Mouse (Mus musculus) monocyte, adult 2 months (primary cell): ENCODE data around the gene Hspa13.
A peak's percentile ranks its signal among the peaks of the same experiment; 100 is the strongest.

Experiments used
- DNase-seq, 2 experiments: peaks; one replicate each; pipeline ENCODE4 v3.0.0; 2022; ENCODE audit warnings: low spot score in 2 of 2, low read depth in 1 of 2

Gene Hspa13

GRCm38 (mm10) chr16:75766388-75767249 is at the start of gene Hspa13:
Gene Hspa13 (minus strand): TSS chr16:75767104.
- DNase-seq: peak; percentile 90 to 95

- no peak for DNase-seq
These were observed 12.4 kb upstream of the Hspa13 start for GRCm38 (mm10) chr16:75779271-75779670.

- no peak for DNase-seq
These were observed 6.3 kb upstream of the Hspa13 start for GRCm38 (mm10) chr16:75773222-75773621.

DNA sequence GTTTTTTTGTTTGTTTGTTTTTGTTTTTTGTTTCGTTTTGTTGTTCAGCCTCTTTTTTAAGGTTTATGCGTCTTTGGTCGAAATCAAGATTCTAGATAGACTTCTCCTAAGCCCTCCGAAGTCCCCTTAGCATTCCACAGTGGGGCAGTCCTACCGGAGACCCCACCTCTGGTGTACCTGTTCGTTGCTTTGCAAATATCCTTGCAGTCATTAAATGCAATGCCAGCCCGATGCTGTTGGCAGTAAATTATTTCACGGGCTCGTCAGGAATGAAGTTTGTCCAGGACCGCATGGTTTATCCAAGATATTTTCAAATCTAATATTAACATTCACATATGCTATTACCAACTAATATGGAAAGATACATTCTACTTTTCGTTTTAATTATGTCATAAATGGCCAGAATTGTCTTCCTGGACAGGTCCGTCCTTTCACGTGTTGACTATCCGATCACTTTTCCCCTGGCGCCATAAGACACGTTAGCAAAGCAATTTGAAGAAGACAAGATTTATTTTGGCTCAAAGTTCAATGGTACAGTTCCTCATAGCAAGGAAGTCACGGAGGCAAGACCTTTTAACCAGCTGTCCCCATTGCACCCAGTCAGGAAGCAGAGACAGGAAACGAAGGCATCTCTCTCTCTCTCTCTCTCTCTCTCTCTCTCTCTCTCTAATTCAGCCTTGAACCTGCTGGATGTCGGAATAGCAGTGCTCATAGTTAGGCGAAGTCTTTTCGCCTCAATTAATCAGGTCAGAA is 522 bp upstream of the Hspa13 start:
- DNase-seq: no peak

- DNase-seq: no peak
These were observed 14.0 kb downstream of the Hspa13 start for GRCm38 (mm10) chr16:75752876-75753275.

DNA sequence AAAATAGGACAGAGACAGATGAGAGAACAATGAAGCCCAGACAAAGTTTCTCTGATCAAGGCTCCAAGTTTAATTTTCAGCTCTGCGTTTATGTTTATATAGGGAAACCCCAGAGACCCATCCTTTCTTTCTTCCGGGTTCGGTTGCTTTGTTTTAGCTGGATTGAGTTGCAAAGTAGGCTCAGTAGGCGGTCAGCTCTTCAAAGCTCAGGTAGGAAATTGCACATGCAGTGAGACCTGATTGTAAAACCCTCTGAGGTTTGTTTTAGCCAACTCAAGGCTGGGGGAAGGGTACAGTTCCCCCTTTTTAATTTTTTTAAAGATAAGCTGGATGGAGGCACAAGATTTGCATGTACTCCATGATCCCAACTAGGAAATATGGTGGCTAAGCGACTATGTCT is 16.8 kb downstream of the Hspa13 start:
- DNase-seq: no peak

DNA sequence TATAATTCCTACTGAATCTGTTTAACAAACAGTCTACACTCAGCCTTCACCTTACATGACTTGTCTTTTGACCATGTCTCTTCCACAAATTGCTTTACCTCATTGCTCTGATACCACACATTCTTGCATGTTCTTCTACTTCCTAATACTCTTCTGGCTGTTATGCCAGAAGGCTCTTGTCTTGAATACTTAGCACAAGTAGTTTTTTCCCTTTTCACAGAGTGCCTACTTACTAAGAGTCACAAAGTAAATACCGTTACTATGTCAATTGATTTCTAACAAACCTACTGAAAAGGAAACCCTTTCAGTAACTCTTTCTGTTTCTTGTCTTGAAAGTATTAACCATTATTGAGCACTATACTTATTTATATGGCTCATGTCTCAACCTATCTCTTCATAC is 18.0 kb downstream of the Hspa13 start:
- DNase-seq: no peak

DNA sequence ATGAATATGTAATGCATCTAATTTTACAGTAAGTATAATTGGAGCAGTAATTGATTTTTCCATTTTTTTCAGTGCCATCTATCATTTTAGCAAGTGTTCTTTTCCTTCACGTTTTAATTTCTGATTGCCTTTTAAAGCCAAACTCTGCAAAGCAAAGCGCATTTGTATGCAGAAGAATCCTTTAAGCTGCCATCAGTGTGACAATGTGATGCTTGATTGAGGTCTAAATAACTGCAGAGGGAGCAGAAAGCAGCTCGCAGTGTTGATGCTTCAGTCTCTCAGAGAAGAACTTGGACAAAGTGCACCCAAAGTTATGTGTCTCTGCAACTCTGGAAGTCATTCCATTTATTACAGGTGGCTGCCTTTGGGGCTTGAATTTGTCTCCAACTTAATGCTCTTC is 22.9 kb downstream of the Hspa13 start:
- no peak for DNase-seq

GRCm38 (mm10) chr16:75717405-75718173 is 49.3 kb downstream of the Hspa13 start:
- no peak for DNase-seq

GRCm38 (mm10) chr16:75696176-75696575 is 70.7 kb downstream of the Hspa13 start:
- DNase-seq: peak in 1 of 2 experiments; percentile 1
